Mouse (Mus musculus): ENCODE data around the gene Rtp3. TPM values are rescaled to one million over a fixed set of nuclear protein-coding genes. Genes with fewer than 3 reads are reported as not detected.

Gene Rtp3
- polyA plus RNA-seq, 1 experiment: 2.0 TPM

GRCm38 (mm10) chr9:110997245-110997644 lies 6.9 kb upstream of the Rtp3 start:
- Histone ChIP-seq H3K36me3 (ENCODE audit: control insufficient read depth, insufficient read depth, low read length) (no peaks in the 10 kb centered on the region), H3K27me3 (ENCODE audit: control insufficient read depth, insufficient read depth, low read length) (no peaks in the 10 kb centered on the region), H3K4me3 (ENCODE audit: extremely low read depth, insufficient read depth, insufficient read length) (no peak overlapping the region), H3K4me1 (ENCODE audit: control insufficient read depth, insufficient read depth, insufficient read length) (peaks cover 2% of the 10 kb centered on the region; the same call in 1 of the 2 replicates), H3K27ac (ENCODE audit: insufficient read depth, low read length) (no peak overlapping the region)
- 7% methylated on average over 5 of the region's 5 CpGs for WGBS
- TF ChIP-seq CTCF (IDR thresholded peaks at IDR 0.05; ENCODE audit: extremely low read depth, insufficient read depth, insufficient read length, insufficient replicate concordance): peak; percentile 99
- no peak for TF ChIP-seq POLR2A (IDR thresholded peaks at IDR 0.05; ENCODE audit: low read depth, low read length)
- peak; percentile 69 to 77 for DNase-seq (ENCODE audit: low read depth in 1 of 2, low spot score in 2 of 2)

GRCm38 (mm10) chr9:110994716-110995172 lies 4.4 kb upstream of the Rtp3 start:
- DNase-seq (ENCODE audit: low read depth in 1 of 2, low spot score in 2 of 2): peak; percentile 72 to 83
- no peaks in the 10 kb centered on the region for H3K36me3 ChIP-seq (ENCODE audit: control insufficient read depth, insufficient read depth, low read length)
- H3K27ac ChIP-seq (ENCODE audit: insufficient read depth, low read length): peak overlapping the region; percentile 24; the same call in 1 of the 2 replicates
- no peaks in the 10 kb centered on the region for H3K27me3 ChIP-seq (ENCODE audit: control insufficient read depth, insufficient read depth, low read length)
- WGBS: 17% methylated on average over 13 of the region's 13 CpGs
- H3K4me1 ChIP-seq (ENCODE audit: control insufficient read depth, insufficient read depth, insufficient read length): peaks cover 2% of the 10 kb centered on the region; the same call in 1 of the 2 replicates
- TF ChIP-seq CTCF (IDR thresholded peaks at IDR 0.05; ENCODE audit: extremely low read depth, insufficient read depth, insufficient read length, insufficient replicate concordance): 0 out of 2 replicates have a peak, but pooled peaks have one; percentile 15
- peak; percentile 26; the same call in 1 of the 2 replicates for TF ChIP-seq POLR2A (IDR thresholded peaks at IDR 0.05; ENCODE audit: low read depth, low read length)
- peak overlapping the region; percentile 48; the same call in 1 of the 2 replicates for H3K4me3 ChIP-seq (ENCODE audit: extremely low read depth, insufficient read depth, insufficient read length)

GRCm38 (mm10) chr9:110993281-110993709 lies 2.9 kb upstream of the Rtp3 start:
- H3K27ac ChIP-seq (ENCODE audit: insufficient read depth, low read length): no peak overlapping the region
- peaks cover 2% of the 10 kb centered on the region; the same call in 1 of the 2 replicates for H3K4me1 ChIP-seq (ENCODE audit: control insufficient read depth, insufficient read depth, insufficient read length)
- WGBS: 55% methylated on average over 3 of the region's 3 CpGs
- H3K4me3 ChIP-seq (ENCODE audit: extremely low read depth, insufficient read depth, insufficient read length): no peak overlapping the region
- no peaks in the 10 kb centered on the region for H3K36me3 ChIP-seq (ENCODE audit: control insufficient read depth, insufficient read depth, low read length)
- TF ChIP-seq CTCF (IDR thresholded peaks at IDR 0.05; ENCODE audit: extremely low read depth, insufficient read depth, insufficient read length, insufficient replicate concordance) (no peak), POLR2A (IDR thresholded peaks at IDR 0.05; ENCODE audit: low read depth, low read length) (no peak)
- DNase-seq (ENCODE audit: low read depth in 1 of 2, low spot score in 2 of 2): no peak
- no peaks in the 10 kb centered on the region for H3K27me3 ChIP-seq (ENCODE audit: control insufficient read depth, insufficient read depth, low read length)

- TF ChIP-seq CTCF (IDR thresholded peaks at IDR 0.05; ENCODE audit: extremely low read depth, insufficient read depth, insufficient read length, insufficient replicate concordance) (no peak), POLR2A (IDR thresholded peaks at IDR 0.05; ENCODE audit: low read depth, low read length) (no peak)
- Histone ChIP-seq H3K4me1 (ENCODE audit: control insufficient read depth, insufficient read depth, insufficient read length) (no peaks in the 10 kb centered on the region), H3K27ac (ENCODE audit: insufficient read depth, low read length) (no peak overlapping the region), H3K36me3 (ENCODE audit: control insufficient read depth, insufficient read depth, low read length) (no peaks in the 10 kb centered on the region), H3K4me3 (ENCODE audit: extremely low read depth, insufficient read depth, insufficient read length) (no peak overlapping the region), H3K27me3 (ENCODE audit: control insufficient read depth, insufficient read depth, low read length) (no peaks in the 10 kb centered on the region)
- 95% methylated on average over 2 of the region's 2 CpGs for WGBS
- no peak for DNase-seq (ENCODE audit: low read depth in 1 of 2, low spot score in 2 of 2)
Observed at GRCm38 (mm10) chr9:110989543-110989942, 840 bp downstream of the Rtp3 start.

- WGBS: 61% methylated on average over 4 of the region's 4 CpGs
- no peak for DNase-seq (ENCODE audit: low read depth in 1 of 2, low spot score in 2 of 2)
- no peaks in the 10 kb centered on the region for H3K27me3 ChIP-seq (ENCODE audit: control insufficient read depth, insufficient read depth, low read length)
- no peak overlapping the region for H3K27ac ChIP-seq (ENCODE audit: insufficient read depth, low read length)
- no peaks in the 10 kb centered on the region for H3K36me3 ChIP-seq (ENCODE audit: control insufficient read depth, insufficient read depth, low read length)
- H3K4me3 ChIP-seq (ENCODE audit: extremely low read depth, insufficient read depth, insufficient read length): no peak overlapping the region
- TF ChIP-seq CTCF (IDR thresholded peaks at IDR 0.05; ENCODE audit: extremely low read depth, insufficient read depth, insufficient read length, insufficient replicate concordance): no peak
- TF ChIP-seq POLR2A (IDR thresholded peaks at IDR 0.05; ENCODE audit: low read depth, low read length): no peak
- no peaks in the 10 kb centered on the region for H3K4me1 ChIP-seq (ENCODE audit: control insufficient read depth, insufficient read depth, insufficient read length)
Observed at GRCm38 (mm10) chr9:110989141-110989540, 1.2 kb downstream of the Rtp3 start.

GRCm38 (mm10) chr9:110988078-110988477 lies 2.3 kb downstream of the Rtp3 start:
- DNase-seq (ENCODE audit: low read depth in 1 of 2, low spot score in 2 of 2): no peak
- H3K27ac ChIP-seq (ENCODE audit: insufficient read depth, low read length): no peak overlapping the region
- no peak overlapping the region for H3K4me3 ChIP-seq (ENCODE audit: extremely low read depth, insufficient read depth, insufficient read length)

GRCm38 (mm10) chr9:110987331-110987730 lies 3.1 kb downstream of the Rtp3 start:
- no peak for TF ChIP-seq POLR2A (IDR thresholded peaks at IDR 0.05; ENCODE audit: low read depth, low read length)
- no peak for TF ChIP-seq CTCF (IDR thresholded peaks at IDR 0.05; ENCODE audit: extremely low read depth, insufficient read depth, insufficient read length, insufficient replicate concordance)
- no peak for DNase-seq (ENCODE audit: low read depth in 1 of 2, low spot score in 2 of 2)
- H3K4me3 ChIP-seq (ENCODE audit: extremely low read depth, insufficient read depth, insufficient read length): no peak overlapping the region
- H3K27me3 ChIP-seq (ENCODE audit: control insufficient read depth, insufficient read depth, low read length): no peaks in the 10 kb centered on the region
- H3K4me1 ChIP-seq (ENCODE audit: control insufficient read depth, insufficient read depth, insufficient read length): no peaks in the 10 kb centered on the region
- no peaks in the 10 kb centered on the region for H3K36me3 ChIP-seq (ENCODE audit: control insufficient read depth, insufficient read depth, low read length)
- H3K27ac ChIP-seq (ENCODE audit: insufficient read depth, low read length): no peak overlapping the region
- 91% methylated on average over 4 of the region's 4 CpGs for WGBS

More at GRCm38 (mm10) chr9:110988078-110988477, 2.3 kb downstream of the Rtp3 start:
- TF ChIP-seq CTCF (IDR thresholded peaks at IDR 0.05; ENCODE audit: extremely low read depth, insufficient read depth, insufficient read length, insufficient replicate concordance) (no peak), POLR2A (IDR thresholded peaks at IDR 0.05; ENCODE audit: low read depth, low read length) (no peak)
- Histone ChIP-seq H3K4me1 (ENCODE audit: control insufficient read depth, insufficient read depth, insufficient read length) (no peaks in the 10 kb centered on the region), H3K36me3 (ENCODE audit: control insufficient read depth, insufficient read depth, low read length) (no peaks in the 10 kb centered on the region), H3K27me3 (ENCODE audit: control insufficient read depth, insufficient read depth, low read length) (no peaks in the 10 kb centered on the region)
- 79% methylated on average over 3 of the region's 3 CpGs for WGBS

Measured in spleen, adult 2 months (tissue).